Mouse (Mus musculus): ENCODE data around the gene Ankrd13d.

DNA sequence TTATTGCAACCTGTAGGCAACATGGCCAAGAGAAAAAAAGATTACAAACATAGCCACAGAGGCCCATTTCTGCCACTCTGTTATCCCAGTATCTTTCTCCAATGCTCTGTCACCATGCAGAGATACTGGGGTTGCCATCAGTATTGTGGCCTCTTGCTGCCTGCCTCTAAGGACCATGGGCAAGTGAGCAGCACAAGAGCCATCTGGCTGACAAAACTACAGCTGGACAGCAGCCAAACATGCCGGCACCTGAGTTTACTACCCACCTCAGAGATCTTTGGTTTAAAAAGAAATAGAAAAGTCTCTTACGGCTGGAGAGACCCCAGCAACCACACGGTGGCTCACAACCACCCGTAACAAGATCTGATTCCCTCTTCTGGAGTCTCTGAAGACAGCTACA, 36.3 kb upstream of the Ankrd13d start:
- no peak for TF ChIP-seq CTCF (IDR thresholded peaks at IDR 0.05; ENCODE audit: extremely low read depth, insufficient read depth, low read length)
- no peak for TF ChIP-seq POLR2A (IDR thresholded peaks at IDR 0.05; ENCODE audit: extremely low read depth, insufficient read depth, low read length)
